Mouse (Mus musculus) lung, adult 18-20 months (tissue): ENCODE results near the gene Gtf2h4.

Experiments used
- DNase-seq, 2 experiments: peaks; one replicate each; pipeline ENCODE4 v3.0.0; 2022; ENCODE audit warnings: mixed read lengths in 2 of 2

Gtf2h4 gene

DNA sequence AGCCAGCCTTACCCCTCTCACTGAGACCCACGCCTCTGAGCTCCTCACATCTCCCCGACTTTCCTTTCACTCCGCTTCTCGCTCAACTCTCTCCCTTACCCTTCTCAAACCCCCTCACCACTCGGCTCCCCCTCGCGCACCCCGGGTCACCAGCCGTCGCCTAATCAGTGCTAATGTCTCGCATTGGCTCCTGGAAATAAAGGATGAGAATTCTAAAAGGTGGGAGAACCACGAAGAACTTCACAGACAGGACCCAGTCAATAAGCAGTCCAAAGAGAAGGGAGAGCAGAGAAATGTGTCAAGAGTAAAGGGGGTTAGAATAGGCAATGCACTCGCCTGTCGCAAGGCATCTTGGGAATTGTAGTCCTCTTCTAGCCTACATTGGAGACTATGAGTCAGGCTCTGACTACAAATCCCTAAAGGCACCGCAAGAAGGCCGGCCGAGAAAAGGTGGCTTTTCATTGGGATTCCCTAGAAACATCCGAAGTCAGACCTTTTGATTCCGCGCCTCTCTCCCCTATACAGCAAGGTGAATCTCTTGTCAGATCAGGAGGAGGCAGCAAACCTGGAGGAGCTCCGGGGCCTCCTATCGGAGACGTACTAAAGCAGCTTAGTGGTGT lies at the start of gene Gtf2h4:
Gtf2h4 (minus strand) TSS at position 324 of the 620 bp plus-strand sequence.
- DNase-seq: peak; percentile 91 to 94

DNA sequence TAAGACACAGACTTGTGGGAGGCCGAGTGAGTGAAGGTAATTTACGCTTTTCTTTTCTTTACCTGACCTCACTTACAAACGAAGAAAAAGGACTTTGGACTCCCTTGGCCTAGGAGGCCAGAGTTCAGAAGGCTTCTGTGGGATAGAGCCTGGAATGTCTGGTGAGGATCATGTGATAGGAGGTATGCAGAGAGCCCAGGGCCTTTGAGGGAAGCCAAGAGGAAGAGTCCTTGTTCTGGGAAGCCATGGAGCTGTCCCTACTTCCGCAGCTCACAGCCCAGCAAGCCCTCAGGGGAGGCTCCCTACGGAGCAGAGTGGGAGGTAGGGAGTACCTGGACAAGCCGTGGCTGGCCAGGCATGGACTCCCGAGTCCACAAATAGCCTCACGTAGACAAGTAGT lies 48.1 kb upstream of the Gtf2h4 start:
- DNase-seq: no peak

DNA sequence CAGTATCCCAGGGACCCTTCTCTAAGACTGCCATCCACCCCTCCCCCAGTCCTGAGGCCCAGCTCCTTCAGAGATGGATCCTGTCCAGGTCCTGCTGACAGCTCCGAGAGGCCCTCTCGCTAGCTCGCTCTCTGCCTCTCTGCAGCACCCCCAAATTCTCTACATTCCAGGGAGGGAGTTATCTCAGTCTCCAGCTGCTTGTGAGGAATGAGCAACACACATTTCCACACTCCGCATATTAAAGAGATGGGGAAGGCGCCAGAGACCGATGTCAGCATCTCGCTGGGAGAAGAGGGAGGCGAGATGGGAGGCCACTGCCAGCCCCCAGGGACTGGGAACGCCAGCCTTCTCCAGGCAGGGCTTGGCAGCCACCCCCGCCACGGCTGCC lies 46.8 kb upstream of the Gtf2h4 start:
- peak; percentile 54 to 67 for DNase-seq

DNA sequence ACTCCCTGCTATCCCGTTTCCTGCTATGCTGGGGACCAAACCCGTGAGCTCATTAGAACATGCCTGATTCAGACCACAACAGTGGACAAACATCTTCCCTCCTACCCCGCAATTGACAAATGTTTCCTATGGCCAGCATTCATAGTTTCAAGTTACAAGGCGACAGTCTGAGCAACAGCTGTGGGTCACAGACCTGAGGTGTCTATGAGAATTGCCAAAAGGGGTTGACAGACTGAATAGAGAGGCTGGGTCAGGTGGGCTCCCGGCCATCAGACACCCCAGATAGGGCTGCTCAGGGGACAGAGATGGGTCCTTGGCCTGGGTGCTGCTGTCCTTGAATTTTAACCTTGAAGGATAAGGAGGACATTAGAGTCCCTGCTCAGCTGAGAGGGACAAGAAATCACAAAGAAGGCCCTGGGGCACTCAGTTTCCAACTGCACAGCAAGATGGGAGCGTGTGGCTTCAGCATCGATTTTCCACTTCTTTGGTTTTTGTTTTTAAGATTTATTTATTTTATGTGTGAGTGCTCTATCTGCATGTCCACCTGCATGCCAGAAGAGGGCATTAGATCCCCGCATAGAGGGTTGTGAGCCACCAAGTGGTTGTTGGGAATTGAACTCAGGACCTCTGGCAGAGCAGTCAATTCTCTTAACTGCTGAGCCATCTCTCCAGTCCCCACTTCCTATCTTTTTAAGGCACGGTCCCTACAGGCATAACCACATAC lies 46.2 kb upstream of the Gtf2h4 start:
- no peak for DNase-seq

- DNase-seq: no peak
These were observed 43.5 kb upstream of the Gtf2h4 start for GRCm38 (mm10) chr17:35717080-35717479.

- DNase-seq: no peak
These were observed 42.6 kb upstream of the Gtf2h4 start for GRCm38 (mm10) chr17:35716114-35716513.

GRCm38 (mm10) chr17:35710705-35711347 lies 37.3 kb upstream of the Gtf2h4 start:
- no peak for DNase-seq

DNA sequence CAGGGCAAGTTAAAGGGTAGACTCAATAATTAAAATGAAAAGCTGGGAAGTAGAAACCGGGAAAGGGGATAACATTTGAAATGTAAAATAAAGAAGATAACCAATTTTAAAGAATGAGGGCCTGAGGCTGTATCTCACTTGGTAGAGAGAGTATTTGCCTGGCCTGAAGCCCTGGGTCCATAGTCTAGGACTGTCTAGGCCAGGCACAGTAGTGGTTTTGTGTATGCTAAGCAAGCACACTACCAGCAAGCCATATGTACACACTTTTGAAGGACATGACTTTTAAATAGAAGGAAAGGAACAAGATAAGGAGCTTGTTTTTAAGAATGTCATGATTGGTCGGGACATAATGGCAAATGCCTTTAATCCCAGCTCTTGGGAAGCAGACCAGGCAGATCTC lies 35.1 kb upstream of the Gtf2h4 start:
- no peak for DNase-seq

DNA sequence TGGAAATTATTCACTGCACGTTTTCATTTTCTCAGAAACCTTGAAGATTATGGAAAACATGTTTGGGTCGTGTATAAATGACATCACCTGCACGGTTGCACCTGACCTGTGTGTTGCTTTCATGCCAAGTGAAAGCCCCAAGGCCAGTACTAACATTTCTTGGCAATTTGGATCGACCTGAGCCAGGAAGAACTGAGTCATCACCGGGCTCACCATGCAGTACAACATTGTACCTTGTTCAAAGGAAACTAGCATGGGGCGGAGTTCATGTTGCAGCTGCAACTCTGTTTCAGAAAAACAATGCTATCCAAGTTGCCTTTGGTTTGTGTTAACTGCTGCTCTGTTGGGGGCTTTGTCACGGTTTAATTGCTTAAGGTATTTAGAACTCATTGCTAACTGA lies 34.4 kb upstream of the Gtf2h4 start:
- DNase-seq: no peak

- peak in 1 of 2 experiments; percentile 54 for DNase-seq
These were observed 32.3 kb upstream of the Gtf2h4 start for GRCm38 (mm10) chr17:35705836-35706235.

GRCm38 (mm10) chr17:35704621-35705464 lies 31.3 kb upstream of the Gtf2h4 start, which contains the start of gene Ddr1:
TSS of gene Ddr1 (minus strand) at chr17:35704621.
- DNase-seq: no peak

- no peak for DNase-seq
These were observed 30.3 kb upstream of the Gtf2h4 start for GRCm38 (mm10) chr17:35703751-35704271.

DNA sequence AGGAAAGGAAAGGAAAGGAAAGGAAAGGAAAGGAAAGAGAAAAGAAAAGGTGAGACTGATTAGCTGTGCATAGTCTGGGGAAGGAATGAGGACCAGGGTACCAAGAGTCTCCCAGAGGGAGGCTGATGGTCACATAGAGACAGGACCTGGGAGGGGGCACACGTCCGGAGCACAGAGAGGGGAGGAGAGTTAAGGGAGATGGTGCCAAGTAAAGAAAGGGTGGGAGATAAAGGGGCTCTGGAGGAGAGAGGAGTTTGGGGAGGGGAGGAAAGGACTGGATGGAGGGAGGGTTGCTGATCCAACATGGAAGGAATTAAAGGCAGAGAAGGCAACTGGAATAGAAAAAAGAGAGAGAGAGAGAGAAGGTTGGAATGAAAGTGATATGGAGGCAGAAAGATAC lies 29.5 kb upstream of the Gtf2h4 start:
- DNase-seq: no peak

DNA sequence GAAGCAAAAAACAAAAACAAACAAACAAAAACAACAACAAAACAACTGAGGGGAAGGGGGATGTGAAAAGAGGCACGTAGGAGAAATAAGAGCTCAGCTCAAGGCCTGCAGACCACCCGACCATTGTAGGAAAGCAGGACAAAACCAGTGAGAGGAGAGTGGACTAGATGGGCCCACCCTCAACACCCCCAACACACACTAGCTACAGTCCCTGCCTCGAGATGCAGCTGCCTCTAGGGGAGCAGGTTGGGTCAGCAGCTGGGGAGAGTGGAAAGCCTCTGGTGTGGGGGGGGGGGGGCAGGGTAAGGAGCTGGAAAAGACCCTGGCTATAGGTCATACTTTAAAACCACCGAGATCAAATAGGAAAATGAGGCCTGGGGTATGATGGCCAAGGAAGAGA lies 29.1 kb upstream of the Gtf2h4 start:
- DNase-seq: no peak

DNA sequence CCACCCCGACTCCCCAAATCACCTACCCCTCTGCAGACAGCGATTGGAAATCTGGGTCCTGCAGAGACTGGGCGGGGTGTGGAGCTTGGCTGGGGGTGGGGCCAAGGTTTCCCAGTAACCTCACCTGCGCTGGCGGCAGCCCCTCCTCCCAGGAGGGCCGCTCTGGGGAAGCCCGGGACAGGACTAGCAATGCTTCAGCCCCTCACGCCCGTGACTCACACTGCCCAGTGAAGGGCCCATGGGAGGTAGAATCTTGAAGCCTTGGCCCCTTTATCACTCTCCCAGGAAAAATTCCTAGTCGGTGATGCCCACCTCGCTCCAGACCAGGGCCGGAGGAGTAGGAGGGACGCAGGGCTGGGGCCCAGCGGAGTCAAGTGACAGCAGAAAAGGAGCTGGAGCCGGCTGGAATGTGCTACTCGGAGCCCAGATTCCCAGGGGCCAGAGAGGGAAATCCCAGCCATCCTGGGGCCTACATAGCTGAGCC lies 28.5 kb upstream of the Gtf2h4 start:
- DNase-seq: peak; percentile 72 to 76

- peak in 1 of 2 experiments; percentile 10 for DNase-seq
These were observed 27.9 kb upstream of the Gtf2h4 start for GRCm38 (mm10) chr17:35701203-35701977.

DNA sequence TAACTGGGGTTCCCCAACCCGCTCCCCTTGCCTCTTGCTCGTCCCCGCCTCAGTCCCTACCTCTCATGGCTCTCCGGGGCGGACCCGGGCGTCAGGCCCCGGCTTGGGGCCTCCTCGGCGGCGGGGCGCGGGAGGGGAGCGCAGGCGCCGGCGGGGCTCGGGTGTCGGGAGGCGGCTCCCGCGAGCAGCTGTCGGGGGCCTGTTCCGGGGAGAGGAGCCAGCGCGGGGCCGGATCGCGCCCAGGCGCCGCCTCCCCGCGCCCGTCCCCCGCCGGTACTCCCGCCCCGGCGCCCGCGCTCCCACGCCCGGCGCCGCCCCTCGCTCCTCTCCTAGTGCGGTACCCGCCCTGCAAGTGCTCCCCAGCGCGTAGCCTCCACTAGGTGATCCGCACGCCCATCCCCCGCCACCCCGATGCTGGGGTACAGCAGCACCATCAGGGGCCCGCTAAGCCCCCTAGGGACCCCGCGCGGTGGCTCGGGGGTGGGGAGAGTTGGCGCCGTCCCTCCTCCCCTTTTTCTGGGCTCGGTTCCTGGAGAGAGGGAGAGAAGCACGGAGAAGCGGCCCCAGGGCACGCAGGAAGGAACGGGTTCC lies 26.9 kb upstream of the Gtf2h4 start:
- DNase-seq: peak; percentile 84 to 88

GRCm38 (mm10) chr17:35699919-35700318 lies 26.4 kb upstream of the Gtf2h4 start:
- DNase-seq: peak; percentile 90 to 93

GRCm38 (mm10) chr17:35698501-35698883 lies 25.0 kb upstream of the Gtf2h4 start:
- no peak for DNase-seq

DNA sequence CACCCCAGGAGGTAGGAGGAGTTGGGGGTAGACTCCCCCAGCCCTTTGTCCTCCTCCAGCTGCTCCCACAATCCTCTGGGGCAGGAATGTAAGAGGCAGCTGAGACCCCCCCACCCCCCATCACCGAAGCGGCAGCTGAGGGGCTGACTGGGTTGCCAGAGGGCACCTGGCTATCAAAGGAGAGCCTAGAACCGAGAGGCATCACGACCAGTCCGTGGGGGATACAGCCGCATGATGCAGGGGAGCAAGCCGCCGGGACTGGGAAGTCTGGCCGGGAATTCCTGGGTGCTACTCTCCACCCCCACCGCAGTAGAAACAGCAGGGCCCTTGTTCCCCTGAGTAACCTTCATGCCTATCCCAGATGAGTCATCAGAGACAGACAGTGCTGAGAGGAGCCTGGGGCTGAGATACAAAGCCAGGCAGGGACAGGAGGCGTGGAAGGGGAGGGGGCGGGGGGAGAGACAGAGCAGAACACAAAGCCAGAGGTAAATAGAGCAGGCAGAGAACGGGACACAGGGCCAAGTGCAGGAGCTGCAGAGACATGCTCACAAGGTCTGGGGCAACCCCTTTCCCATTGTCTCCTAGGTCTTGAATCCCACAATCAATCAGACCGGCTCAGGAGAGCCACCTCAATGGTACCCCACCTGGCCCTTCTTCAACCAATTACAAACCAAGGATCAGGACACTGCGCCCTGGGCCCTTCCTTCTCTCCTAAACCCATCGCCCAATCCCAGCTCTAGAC lies 24.4 kb upstream of the Gtf2h4 start:
- DNase-seq: no peak

GRCm38 (mm10) chr17:35697429-35697758 lies 23.9 kb upstream of the Gtf2h4 start:
- no peak for DNase-seq
